Mouse (Mus musculus) megakaryocyte, embryonic 14.5 days (primary cell): ENCODE data around the gene A030003K21Rik. TPM values are rescaled to one million over a fixed set of nuclear protein-coding genes. Genes with fewer than 3 reads are reported as not detected.

Experiments used
- H3K27me3 ChIP-seq: replicated peaks from 2 replicates; pipeline ENCODE3; 2012; ENCODE audit warnings: inconsistent platforms
- H3K36me3 ChIP-seq: replicated peaks from 2 replicates; pipeline ENCODE3; 2012; ENCODE audit warnings: low read length, inconsistent platforms, mixed read lengths
- H3K4me1 ChIP-seq: 2 replicates; pipeline ENCODE4 v1.6.1; 2012; ENCODE audit warnings: inconsistent platforms
- H3K4me3 ChIP-seq: replicated peaks from 2 replicates; pipeline ENCODE3; 2012; ENCODE audit warnings: moderate library complexity, mild to moderate bottlenecking, inconsistent platforms
- H3K9me3 ChIP-seq: 2 replicates; pipeline ENCODE4 v1.6.1; 2012; ENCODE audit warnings: inconsistent platforms
- FLI1 ChIP-seq: IDR thresholded peaks from 2 replicates; pipeline ENCODE4 v1.6.1; 2012; ENCODE audit warnings: low read length, inconsistent platforms, mixed read lengths
- GATA1 ChIP-seq: IDR thresholded peaks from 3 replicates; pipeline ENCODE4 v1.6.1; 2012; ENCODE audit warnings: mixed read lengths, low read length, inconsistent platforms, borderline replicate concordance
- polyA plus RNA-seq: library from polyadenylated mRNA; stranded (reverse); fragments of >175 nt; gene quantifications from 2 replicates; pipeline ENCODE4 v1.2.3, GENCODE M21; 2012; ENCODE audit warnings: low replicate concordance; ENCODE audit not compliant: insufficient read depth

Gene A030003K21Rik
- polyA plus RNA-seq, 1 experiment: not detected

DNA sequence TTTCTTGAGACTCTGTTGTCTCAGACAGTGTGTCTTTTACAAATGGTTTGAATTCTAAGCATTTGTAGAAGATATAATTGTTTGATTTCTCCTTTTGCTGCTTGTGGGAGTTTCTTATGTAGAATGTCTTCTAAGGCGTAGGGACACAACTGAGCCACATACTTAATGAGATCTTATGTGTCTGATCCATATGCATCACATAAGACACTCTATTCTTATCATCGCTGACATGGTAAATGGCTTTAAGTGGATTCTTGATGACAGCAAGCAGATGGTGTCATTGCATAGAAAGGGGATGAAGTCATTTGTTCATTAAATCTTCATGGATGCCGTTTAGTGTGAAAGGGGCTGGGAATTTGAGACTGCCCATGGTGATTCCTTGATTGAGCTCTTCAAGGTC lies 37.3 kb downstream of the A030003K21Rik start:
- H3K4me3 ChIP-seq: no peak overlapping the region
- no peaks in the 10 kb centered on the region for H3K9me3 ChIP-seq
- no peak for TF ChIP-seq GATA1
- no peak for TF ChIP-seq FLI1
- peaks cover 34% of the 10 kb centered on the region for H3K36me3 ChIP-seq
- no peaks in the 10 kb centered on the region for H3K27me3 ChIP-seq
- H3K4me1 ChIP-seq: no peaks in the 10 kb centered on the region

DNA sequence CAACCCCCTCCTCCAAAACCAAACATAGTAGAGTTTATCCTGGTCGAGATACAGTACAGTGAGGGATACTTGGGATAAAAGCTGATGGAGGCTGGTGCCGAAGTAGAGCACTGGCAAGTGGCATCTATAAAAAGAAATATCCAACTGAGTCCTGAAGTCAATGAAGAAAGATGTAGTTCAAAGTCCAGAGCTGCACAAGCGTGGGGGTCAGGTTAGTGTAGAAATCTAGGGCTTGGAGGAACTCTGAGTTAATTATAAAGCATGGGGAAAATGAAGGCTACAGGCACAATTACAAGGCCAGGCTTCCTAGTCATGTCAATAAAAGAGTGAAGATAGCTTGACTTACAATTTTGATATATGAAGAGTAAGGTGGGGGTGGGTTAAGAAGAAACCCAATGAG lies 42.0 kb downstream of the A030003K21Rik start:
- Histone ChIP-seq H3K4me3 (no peak overlapping the region), H3K9me3 (no peaks in the 10 kb centered on the region), H3K4me1 (peaks cover 4% of the 10 kb centered on the region; the same call in 1 of the 2 replicates), H3K36me3 (peaks cover 77% of the 10 kb centered on the region), H3K27me3 (no peaks in the 10 kb centered on the region)
- TF ChIP-seq GATA1 (no peak), FLI1 (no peak)

DNA sequence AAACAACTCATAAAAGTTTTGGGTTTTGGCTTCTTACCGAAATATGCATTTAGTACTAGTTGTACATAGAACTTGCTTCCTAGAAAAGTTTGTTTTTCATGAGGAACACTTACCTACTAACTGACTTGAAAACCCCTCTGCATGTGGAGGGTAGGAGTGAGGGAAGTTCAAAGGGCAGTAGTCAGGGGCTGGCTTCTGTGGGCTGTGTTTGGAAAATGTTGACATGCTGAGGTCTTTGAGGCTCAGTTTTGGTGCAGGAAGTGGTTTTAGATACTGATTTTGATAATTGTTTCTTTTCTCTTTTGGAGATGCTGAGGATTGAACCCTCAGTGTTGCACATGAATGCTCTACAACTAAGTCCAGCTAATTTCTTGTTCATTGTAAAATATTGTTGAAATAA lies 42.6 kb downstream of the A030003K21Rik start:
- H3K36me3 ChIP-seq: peaks cover 84% of the 10 kb centered on the region
- H3K4me1 ChIP-seq: peaks cover 4% of the 10 kb centered on the region; the same call in 1 of the 2 replicates

DNA sequence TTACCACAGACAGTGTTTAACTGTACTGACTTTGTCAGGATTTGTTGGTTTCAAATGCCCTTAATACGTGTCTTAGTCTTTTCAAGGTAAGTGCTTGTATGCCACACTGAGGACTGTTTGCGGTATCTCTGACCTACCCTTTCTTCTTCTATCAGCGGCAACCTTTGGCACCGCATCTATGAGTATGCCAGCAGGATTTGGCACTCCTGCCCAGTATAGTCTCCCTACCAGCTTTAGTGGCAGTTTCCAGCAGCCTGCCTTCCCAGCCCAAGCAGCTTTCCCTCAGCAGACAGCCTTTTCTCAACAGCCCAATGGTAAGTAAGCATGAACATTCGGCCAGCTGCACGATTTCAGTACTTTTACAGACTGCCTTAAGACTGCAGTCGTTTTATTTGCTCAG lies 49.9 kb downstream of the A030003K21Rik start:
- TF ChIP-seq FLI1 (no peak), GATA1 (no peak)
- H3K9me3 ChIP-seq: no peaks in the 10 kb centered on the region
- no peaks in the 10 kb centered on the region for H3K27me3 ChIP-seq
- no peaks in the 10 kb centered on the region for H3K4me1 ChIP-seq
- H3K36me3 ChIP-seq: peaks cover 94% of the 10 kb centered on the region
- H3K4me3 ChIP-seq: no peak overlapping the region

More for the DNA sequence above, 42.6 kb downstream of the A030003K21Rik start:
- H3K27me3 ChIP-seq: no peaks in the 10 kb centered on the region
- H3K9me3 ChIP-seq: no peaks in the 10 kb centered on the region
- TF ChIP-seq GATA1: no peak
- TF ChIP-seq FLI1: no peak
- H3K4me3 ChIP-seq: no peak overlapping the region

Other genes with a start within 250 kb of the A030003K21Rik start
- 380 and 485 TPM in 2 replicates for gene Mff, start 218.5 kb downstream of the A030003K21Rik start, polyA plus RNA-seq
- not detected in 2 replicates for gene Tm4sf20, start 174.9 kb downstream of the A030003K21Rik start, polyA plus RNA-seq
- gene Gm47791, start 172.1 kb downstream of the A030003K21Rik start, polyA plus RNA-seq: not detected in 2 replicates
- gene Agfg1, start 103.9 kb downstream of the A030003K21Rik start, polyA plus RNA-seq: 3.0 and 4.2 TPM in 2 replicates
- gene A030005L19Rik, start 30.1 kb downstream of the A030003K21Rik start, polyA plus RNA-seq: not detected in 2 replicates
- 0.16 TPM in 1 of 2 replicates, not detected in the other for gene A030014E15Rik, start 18.5 kb downstream of the A030003K21Rik start, polyA plus RNA-seq
- not detected in 2 replicates for gene Gm6217, start 12.0 kb downstream of the A030003K21Rik start, polyA plus RNA-seq
- not detected in 2 replicates for gene Gm7544, start 12.6 kb upstream of the A030003K21Rik start, polyA plus RNA-seq
- gene Gm47955, start 16.9 kb upstream of the A030003K21Rik start, polyA plus RNA-seq: not detected in 2 replicates
- gene Gm47959, start 57.2 kb upstream of the A030003K21Rik start, polyA plus RNA-seq: not detected in 2 replicates
- gene Slc19a3, start 95.1 kb upstream of the A030003K21Rik start, polyA plus RNA-seq: not detected in 2 replicates
- not detected in 2 replicates for gene Krtap28-10, start 99.1 kb upstream of the A030003K21Rik start, polyA plus RNA-seq
- not detected in 2 replicates for gene Gm47969, start 101.5 kb upstream of the A030003K21Rik start, polyA plus RNA-seq
- gene A030005K14Rik, start 116.0 kb upstream of the A030003K21Rik start, polyA plus RNA-seq: not detected in 2 replicates
- gene Krtap28-13, start 117.5 kb upstream of the A030003K21Rik start, polyA plus RNA-seq: 1.9 TPM in 1 of 2 replicates, not detected in the other
- not detected in 2 replicates for gene Ccl20, start 173.4 kb upstream of the A030003K21Rik start, polyA plus RNA-seq
- not detected in 2 replicates for gene Daw1, start 216.4 kb upstream of the A030003K21Rik start, polyA plus RNA-seq